Mouse (Mus musculus): ENCODE data around the gene Akap10.
A peak's percentile ranks its signal among the peaks of the same experiment; 100 is the strongest.
"Not testable (repeated sequence)": the region's sequence is repeated elsewhere in the genome, so short reads cannot be mapped to it uniquely, and the experiment has no call there.

The Akap10 gene

DNA sequence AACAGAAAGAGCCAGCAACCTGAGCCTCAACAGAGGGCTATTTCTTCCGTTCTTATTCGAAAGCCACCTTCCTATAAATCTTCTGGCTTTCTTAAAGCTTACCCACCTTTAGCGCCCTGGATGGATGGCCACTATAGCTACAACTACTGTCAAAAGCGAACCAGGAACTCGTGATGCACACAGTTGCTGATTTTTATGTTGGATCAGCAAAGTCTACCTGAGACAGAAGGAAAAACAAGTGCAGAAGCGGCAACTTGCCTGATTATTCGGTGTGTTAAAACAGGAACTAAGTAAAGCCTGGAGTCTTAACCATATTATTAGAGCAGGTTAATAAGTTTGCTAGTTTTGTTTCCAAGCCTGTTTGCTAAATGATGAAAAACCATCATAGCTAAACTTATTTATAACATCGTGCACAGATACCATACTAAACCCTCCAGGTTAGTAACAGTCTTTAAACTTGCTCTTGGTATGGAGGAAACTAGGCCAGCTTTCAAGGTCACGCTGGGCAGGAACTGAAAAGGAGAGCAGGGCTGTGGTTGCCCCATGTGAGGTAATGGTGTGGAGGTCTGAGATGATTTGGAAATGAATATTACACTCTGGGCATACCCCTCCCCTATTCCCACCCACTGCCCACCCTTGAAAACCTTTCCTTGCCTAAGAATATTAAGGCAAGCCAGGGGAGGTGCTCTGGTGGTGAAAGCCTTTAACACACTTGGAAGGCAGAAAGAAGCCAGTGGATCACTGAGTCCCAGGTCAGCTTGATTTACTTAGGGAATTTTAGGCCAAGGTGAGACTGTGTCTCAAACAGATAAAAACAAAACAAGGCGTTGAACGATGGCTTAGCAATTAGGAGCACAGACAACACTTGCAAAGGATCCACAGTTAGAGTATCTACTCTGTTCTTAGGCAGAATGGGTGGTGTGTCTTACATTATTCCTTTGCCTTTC, 861 bp upstream of the Akap10 start:
- DNase-seq (ENCODE audit: low read depth, low spot score): no peak

DNA sequence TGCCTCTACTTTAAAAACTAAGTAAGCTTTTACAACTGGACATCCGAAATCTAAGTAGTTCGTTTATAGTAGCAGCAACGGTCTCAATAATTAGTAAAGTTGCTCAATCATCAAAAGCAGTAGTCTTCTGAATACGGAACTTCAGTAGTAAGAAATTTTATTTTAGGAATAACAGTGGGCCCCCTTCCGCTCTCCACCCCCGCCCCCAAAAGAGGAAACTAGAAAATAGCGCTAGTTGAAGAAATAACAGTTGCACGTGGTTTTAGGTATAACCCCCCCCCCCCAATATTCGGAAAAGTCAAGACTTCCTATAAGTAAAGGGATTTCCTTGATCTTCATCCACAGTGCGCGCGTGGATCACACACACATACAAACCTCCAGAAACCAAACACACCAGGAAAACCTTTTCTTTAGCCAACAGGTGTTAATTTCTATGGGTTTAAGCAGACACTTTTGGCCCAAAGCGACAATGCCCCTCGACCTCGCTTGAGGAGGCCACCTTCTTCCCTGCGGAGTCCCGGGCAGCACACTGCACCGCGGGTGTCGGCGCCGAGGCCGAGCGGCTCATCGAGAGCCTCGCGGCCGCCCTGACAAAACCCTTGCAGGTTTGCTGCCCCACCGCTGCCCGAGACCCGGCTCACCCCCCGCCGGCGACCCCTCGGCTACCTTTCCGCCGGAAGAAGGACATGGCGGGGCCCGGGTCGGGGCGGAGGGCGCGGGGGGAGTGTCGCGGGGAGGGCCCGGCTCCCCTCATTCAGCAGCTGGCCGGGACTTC, 542 bp downstream of the Akap10 start:
- DNase-seq (ENCODE audit: low read depth, low spot score): no peak

DNA sequence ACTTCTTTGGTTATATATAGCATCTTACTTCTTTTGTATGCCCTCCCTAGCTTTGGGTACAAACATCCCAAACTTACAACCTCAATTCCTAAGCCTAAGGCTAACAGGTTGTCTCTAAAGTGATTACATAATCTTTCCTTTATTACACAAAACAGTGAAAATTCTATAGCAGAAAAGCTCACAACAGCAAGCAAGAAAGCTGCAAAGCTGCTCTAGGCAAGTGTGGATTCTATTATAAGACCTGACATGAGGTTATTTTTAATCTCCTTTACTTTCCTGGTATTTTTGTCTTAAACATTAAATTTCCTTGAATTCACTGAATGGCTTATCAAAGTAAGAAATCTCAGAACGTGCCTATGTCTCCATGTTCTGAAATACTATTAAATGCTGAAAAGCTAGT, 6.7 kb downstream of the Akap10 start:
- no peak for DNase-seq (ENCODE audit: low read depth, low spot score)

DNA sequence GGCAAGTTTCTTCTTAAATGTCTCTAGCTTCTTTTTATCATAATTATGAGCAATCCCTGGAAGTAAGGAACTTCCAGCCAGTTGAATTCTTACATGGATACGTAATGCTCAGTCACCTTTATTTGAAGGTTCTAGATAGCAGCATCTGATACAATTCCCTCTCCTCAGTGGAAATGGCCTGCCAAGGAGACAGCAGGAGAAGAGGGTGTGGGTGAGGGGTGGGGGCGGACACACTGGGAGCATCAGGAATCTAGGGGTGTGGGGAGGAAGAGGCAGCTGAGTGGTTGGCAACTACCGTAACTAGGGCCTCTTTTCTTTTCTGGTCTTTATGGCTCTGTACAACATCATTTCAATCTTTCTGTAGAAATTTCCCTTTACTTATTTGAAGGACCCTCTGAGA, 10.3 kb downstream of the Akap10 start:
- DNase-seq (ENCODE audit: low read depth, low spot score): no peak

DNA sequence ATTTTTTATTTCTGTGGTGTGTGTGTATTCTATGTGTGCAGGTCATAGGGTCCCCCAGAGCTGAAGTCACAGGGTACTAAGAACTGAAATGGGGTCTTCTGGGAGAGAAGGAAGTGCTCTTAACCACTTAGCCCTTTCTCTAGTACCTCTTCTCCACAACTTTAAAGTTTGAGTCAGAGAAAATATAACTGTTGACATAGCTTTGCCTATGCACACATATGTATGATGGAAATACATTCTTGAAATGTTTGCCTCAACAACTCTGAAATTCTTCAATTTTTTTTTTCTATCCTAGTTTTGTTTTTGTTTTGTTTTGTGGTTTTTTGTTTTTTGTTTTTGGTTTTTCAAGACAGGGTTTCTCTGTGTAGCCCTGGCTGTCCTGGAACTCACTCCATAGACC, 21.7 kb downstream of the Akap10 start:
- no peak for DNase-seq (ENCODE audit: low read depth, low spot score)

DNA sequence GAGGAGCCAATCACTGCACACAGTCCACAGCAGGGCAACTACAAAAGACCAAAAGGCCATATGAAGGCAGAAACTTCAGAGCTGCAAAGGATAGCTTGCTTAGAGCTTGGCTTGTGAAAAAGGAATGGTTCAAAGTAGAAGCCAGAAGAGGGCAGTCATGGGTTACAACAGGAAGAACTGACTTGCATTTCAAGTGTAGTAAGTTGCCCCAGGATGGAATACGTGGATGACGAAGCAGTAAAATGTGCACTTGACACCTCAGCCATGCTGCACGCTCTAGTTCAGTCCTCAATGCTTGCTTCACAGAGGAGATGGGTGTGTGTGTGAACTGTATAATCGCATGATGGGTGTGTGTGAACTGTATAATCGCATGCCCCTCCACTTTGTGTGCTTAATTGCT, 47.9 kb downstream of the Akap10 start:
- DNase-seq (ENCODE audit: low read depth, low spot score): no peak

DNA sequence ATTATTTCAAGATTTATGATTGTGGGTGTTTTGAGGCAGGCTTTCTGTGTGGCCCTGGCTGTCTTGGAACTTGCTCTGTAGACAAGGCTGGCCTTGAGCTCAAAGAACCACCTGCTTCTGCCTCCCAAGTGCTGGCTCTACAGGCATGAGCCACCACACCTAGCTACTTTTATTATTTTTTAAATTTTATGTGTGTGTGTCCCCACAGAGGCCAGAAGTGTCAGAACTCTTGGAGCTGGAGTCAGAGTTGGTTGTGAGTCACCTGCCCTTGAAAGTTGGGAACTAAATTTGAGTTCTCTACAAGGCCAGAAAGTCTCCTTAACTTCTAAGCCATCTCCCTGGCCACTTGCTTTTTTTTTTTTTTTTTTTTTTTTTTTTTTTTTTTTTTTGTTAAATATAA, 50.1 kb downstream of the Akap10 start:
- no peak for DNase-seq (ENCODE audit: low read depth, low spot score)

DNA sequence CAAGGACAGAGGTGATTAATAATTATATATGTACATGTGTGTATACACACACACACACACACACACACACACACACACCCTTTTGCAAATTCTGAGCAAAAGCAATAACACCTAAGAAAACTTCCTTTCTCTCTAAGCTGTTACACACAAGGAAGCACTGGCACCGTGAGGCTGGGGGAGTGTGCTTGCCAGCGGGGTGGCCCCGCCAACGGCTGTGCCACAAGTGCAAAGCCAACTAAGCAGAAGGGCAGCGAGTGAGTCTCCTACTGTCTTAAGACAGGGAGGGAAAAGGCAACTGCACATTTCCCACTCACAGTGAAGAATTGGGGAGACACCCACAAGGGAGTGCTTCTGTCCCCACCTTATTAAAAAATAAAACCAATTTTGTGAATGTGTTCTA, 58.2 kb downstream of the Akap10 start:
- DNase-seq (ENCODE audit: low read depth, low spot score): no peak

DNA sequence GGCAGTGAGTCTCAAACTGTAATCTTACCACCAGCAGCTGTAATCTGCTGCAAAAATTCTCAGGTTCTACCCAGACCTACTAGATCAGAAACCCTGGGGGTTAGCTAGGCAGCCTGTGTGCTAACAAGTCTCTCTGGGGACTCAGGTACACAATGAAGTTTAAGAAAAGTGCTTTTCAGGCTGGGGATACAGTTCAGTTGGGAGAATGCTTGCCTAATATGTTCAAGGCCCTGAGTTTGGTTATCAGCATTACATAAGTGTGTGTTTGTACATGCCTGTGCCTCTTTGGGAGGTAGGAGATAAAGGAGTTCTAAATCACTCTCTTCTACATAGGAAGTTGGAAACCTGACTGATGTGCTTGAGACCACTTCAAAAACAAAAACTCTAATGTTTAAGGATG, 63.2 kb downstream of the Akap10 start:
- DNase-seq (ENCODE audit: low read depth, low spot score): no peak

DNA sequence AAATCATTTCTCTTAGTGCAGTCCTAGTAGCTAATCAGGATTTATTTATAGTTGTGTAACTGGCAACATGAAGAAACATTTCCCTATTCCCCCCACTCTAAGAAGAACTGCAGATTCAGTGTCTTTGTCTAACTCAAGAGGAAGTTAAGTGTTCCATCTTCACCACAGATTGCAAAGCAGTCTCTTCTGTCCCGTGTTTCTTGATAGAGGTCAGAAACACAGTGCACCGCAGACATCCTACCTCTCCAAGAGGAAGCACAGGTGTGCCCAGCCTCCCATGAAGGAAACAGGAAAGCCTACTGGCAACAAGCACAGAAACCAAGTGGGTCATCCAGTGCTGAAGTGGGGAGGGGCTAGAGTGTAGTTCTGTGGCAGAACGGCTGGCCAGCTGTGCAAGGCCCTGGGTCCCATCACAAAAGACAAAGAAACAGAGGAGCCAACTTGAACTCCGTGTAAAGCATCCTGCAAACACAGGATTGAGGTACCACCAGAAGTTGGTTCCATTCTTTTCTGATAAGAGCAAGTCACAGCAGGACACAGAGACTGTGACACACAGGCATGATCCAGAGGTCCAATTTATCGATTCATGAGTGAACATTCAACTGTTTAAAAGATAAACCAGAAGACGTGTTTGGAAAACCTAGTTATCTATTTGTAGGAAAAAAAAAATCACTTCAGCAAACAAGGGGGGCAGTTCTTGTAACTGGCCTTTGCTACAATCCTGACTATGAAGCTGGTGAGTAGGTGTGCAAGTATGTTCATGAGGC, 68.1 kb downstream of the Akap10 start:
- no peak for DNase-seq (ENCODE audit: low read depth, low spot score)

DNA sequence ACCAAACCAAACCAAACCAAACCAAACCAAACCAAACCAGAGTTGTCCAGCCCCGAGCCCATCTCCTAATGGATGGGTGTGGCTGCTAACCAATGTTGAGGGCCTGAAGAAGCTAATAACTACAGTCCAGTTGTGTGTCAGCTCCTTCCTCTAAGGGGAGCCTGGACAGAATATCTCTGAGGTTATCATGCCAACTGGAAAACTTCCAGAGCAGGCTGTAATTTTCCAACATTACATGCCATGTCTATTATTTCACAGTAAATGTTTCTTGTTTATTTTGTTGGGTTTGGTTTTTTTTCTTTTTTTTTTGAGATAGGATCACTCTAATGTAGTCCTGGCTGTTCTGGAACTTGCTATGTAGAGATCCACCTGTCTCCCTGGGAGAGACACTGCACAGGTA, 70.7 kb downstream of the Akap10 start:
- DNase-seq (ENCODE audit: low read depth, low spot score): no peak

DNA sequence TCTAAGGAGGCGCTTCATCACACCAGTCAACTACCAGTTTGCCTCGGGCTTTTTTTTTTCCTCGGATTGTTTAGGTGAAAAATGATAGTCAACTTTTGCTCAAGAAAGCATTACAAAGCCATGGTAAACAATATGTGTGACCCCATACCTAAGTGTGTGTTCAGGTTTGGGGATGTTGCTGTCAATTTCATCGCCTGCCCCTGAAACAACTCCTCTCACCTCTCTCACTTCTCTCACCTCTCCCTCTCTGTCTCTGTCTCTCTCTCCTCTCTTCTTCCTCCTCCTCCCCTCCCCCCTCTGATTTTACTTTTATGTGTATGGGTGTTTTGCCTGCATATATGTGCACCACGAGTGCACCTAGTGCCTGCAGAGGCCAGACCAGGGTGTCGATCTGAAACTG, 74.5 kb downstream of the Akap10 start:
- no peak for DNase-seq (ENCODE audit: low read depth, low spot score)

DNA sequence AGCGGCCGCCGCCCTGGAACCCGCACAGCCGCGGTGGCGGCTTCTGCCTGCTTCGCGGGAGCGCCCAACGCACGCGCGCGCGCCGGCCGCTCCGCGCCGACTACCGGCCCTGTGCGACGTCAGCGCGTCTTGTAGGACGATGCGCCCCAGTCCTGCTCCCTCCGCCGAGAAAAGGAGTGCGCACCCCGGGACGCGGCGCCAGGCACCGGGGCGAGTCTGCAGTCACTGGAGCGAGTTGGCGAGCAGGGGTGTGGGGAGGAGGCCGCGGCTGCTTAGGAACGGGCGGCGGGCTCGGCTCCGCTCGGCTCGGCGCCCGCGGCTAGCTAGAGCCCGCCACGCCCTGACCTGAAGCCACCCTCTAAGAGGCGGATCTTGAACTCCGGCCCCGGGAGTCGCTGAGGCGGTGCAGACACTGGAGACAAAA, 75.1 kb downstream of the Akap10 start, which contains the start of gene Ulk2:
Gene Ulk2, minus strand, starts transcription at position 86 of the 424 bp plus-strand sequence.
- DNase-seq (ENCODE audit: low read depth, low spot score): peak; percentile 84

DNA sequence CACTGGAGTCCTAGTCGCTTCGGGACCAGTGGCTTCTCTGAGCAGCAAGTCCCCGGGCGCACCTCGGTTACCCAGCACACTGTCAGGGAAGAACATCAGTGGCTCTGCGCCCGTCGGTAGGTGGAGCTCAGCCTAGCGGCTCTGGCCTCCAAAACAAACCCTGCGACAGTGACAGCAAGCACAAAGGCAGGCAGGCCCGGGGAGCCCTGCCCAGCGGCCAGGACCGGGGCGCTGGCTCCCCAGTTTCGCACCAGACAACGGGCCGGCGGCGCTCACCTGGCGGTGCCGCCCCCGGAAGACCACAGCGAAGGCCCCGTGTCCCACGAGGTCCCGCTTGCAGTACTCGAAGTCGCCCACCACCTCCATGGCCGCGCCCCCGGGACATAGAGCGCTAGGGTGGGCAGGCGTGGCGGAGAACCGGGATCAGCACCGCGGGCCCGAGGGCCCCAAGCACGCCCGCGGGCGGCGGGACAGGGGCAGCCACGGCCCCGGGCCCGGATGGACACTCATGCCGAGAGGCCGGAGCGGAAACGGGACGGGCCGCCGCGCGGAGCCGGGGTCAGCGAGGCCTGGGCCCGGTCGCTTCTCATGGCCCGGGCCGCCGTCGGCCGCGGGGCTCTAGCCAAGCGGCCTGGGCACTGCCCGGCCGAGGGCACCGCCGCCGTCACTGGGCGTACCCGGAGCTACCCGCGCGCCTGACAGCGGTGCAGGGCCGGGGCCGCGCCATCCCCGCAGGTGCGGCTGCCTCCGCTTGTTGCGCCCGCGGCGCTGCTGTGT, 75.7 kb downstream of the Akap10 start:
- DNase-seq (ENCODE audit: low read depth, low spot score): peak; percentile 53

DNA sequence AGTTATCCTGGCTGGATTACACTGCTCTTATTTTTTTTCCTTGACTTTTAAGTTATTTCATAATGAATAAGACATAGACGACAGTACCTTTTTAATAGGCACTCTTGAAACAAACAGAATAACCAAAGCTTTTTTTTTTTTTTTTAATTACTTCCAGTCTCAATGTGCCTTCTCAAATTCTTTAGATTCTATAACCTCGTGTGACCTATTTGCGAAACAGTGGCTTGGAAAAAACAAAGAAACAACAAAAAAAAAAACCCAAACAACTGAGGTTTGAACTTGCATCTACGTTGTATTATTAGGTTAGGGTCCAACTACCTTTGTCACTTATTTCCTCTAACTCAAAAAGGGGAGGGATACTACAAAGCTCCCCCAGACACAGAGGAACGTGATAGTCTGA, 76.4 kb downstream of the Akap10 start:
- DNase-seq (ENCODE audit: low read depth, low spot score): no peak

DNA sequence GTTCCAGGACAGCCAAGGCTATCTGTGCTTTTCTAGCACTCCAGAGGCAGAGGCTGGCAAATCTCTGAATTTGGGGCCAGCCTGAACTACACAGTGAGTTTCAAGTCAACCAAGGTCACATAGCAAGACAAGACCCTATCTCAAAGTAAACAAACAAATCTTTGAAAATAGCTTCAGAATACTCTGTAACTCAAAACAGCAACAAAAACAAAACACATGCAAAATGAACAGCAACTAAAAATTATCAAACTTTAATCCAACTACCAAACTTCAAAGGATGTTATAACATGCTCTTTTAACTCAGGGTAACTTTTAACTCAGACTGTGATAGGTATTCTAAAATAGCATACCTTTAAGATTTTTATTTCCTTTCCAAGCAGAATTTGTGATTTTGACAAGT, 77.1 kb downstream of the Akap10 start:
- no peak for DNase-seq (ENCODE audit: low read depth, low spot score)

DNA sequence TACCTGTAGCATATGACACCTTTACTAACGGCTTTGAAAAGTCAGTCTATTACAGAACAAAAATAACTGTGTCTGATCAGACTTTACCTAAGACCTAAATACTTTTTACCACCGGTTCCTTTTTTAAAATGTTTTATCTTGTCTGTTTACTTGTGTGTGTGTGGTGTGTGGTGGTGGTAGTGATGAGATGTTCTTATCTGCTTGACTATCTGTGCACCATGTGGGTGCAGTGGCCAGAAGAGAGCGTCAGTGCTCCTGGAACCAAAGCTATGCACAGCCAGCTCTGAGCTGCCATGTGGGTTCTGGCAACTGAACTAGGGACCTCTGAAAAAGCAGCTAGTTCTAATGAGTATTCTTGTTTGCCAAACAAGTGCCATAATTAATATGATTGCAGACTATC, 78.9 kb downstream of the Akap10 start:
- no peak for DNase-seq (ENCODE audit: low read depth, low spot score)

DNA sequence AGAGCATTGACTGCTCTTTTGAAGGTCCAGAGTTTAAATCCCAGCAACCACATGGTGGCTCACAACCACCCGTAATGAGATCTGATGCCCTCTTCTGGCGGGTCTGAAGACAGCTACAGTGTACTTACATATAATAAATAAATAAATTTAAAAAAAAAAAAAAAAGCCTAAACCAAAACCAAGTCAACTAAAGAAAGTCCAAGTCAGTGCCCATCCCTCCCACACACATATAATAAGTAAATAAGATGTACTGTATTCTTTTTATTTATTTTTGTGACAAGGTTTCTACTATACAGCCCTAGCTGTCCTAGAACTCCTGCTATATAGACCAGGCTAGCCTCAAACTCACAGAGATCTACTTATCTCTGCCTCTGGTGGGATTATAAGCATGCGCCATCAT, 89.4 kb downstream of the Akap10 start:
- not testable (repeated sequence) for DNase-seq (ENCODE audit: low read depth, low spot score)

DNA sequence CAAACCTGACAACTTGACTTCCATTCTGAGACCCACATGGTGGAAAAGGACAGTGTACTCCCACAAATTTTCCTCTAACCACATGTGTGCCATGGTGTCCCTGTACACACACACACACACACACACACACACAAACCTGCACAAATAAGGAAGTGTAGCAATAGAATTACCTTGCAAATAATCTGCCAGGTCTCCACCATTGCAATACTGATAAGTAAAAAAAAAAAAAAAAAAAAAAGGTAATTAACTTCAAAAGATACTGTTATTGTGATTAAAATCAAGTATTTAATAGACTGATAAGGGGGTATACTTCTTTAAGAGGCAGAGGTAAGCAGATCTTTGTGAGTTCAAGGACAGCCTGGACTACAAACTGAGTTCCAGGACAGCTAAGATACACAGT, 90.1 kb downstream of the Akap10 start:
- no peak for DNase-seq (ENCODE audit: low read depth, low spot score)

DNA sequence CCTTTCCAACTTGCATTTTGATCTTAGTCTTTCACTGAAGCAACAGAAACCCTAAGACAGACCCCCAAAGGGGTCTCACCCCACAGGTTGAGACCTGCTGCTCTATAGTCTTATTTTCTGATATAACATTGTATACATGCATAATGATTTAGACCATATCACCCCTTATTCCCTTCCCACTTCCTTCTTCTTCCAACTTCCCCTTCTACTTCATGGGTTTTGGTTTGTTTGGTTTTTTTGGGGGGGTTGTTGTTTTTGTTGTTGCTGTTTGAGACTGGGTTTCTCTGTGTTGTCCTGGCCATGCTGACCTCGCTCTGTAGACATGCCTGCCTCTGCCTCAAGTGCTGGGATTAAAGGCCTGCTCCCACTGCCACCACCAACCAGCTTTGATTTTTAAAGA, 90.9 kb downstream of the Akap10 start:
- DNase-seq (ENCODE audit: low read depth, low spot score): no peak

Data from retina, postnatal 7 days (tissue).